Mouse (Mus musculus) midbrain, embryonic 13.5 days (tissue): ENCODE data around the gene Cbs. TPM values are rescaled to one million over a fixed set of nuclear protein-coding genes. Genes with fewer than 3 reads are reported as not detected.

ENCODE experiments used
- ATAC-seq: fragments of 200-750 bp; cut with Nextera tagmentation; 2 replicates; pipeline ENCODE4 v1.8.0; 2017; ENCODE audit warnings: mild to moderate bottlenecking, moderate TSS enrichment, moderate library complexity
- H3K27ac ChIP-seq: fragments of 300-500 bp; sonication (generic); 2 replicates; pipeline ENCODE4 v1.5.1; 2015; ENCODE audit warnings: inconsistent platforms, mild to moderate bottlenecking, moderate library complexity
- H3K27me3 ChIP-seq: fragments of 300-500 bp; sonication (generic); 2 replicates; pipeline ENCODE4 v1.6.1; 2015; ENCODE audit warnings: mild to moderate bottlenecking, inconsistent platforms
- H3K36me3 ChIP-seq: fragments of 300-500 bp; sonication (generic); 2 replicates; pipeline ENCODE4 v1.6.1; 2015; ENCODE audit warnings: mild to moderate bottlenecking, inconsistent platforms
- H3K4me1 ChIP-seq: fragments of 300-500 bp; sonication (generic); replicated peaks from 2 replicates; pipeline ENCODE4 v1.6.1; 2015; ENCODE audit warnings: inconsistent platforms
- H3K4me2 ChIP-seq: fragments of 300-500 bp; sonication (generic); replicated peaks from 2 replicates; pipeline ENCODE4 v1.6.1; 2015; ENCODE audit warnings: moderate library complexity, mild to moderate bottlenecking, inconsistent platforms
- H3K4me3 ChIP-seq: fragments of 300-500 bp; sonication (generic); replicated peaks from 2 replicates; pipeline ENCODE4 v1.5.1; 2015; ENCODE audit warnings: mild to moderate bottlenecking, inconsistent platforms
- H3K9ac ChIP-seq: fragments of 300-500 bp; sonication (generic); replicated peaks from 2 replicates; pipeline ENCODE4 v1.6.1; 2015; ENCODE audit warnings: mild to moderate bottlenecking, inconsistent platforms
- H3K9me3 ChIP-seq: fragments of 300-500 bp; sonication (generic); 2 replicates; pipeline ENCODE4 v1.6.1; 2016; ENCODE audit warnings: mild to moderate bottlenecking, inconsistent platforms
- WGBS: fragments of 180-500 bp; shearing (Covaris S2); methylation state at CpG from one replicate; pipeline ENCODE4 v1.1.7; 2015; 5-methylcytosine and 5-hydroxymethylcytosine counted together
- polyA plus RNA-seq: library from polyadenylated mRNA; unstranded; fragments of >200 nt; fragmentation: Nextera tagmentation; extraction: Ambion mirVana; gene quantifications from 2 replicates; pipeline ENCODE4 v1.2.1, GENCODE M21; 2015

Gene Cbs
- polyA plus RNA-seq, 1 experiment from 2014 or later: 3.3 TPM

GRCm38 (mm10) chr17:31576394-31577175 is 60.5 kb downstream of the Cbs start:
- 89% methylated on average over 10 of the region's 10 CpGs for WGBS
- H3K9me3 ChIP-seq: no peaks in the 10 kb centered on the region
- no peaks in the 10 kb centered on the region for H3K36me3 ChIP-seq
- H3K27ac ChIP-seq: no peak overlapping the region
- no peak overlapping the region for H3K4me2 ChIP-seq
- H3K4me1 ChIP-seq: peaks cover 19% of the 10 kb centered on the region
- no peak overlapping the region for H3K4me3 ChIP-seq
- H3K9ac ChIP-seq: no peak overlapping the region
- H3K27me3 ChIP-seq: no peaks in the 10 kb centered on the region
- ATAC-seq: no peak

GRCm38 (mm10) chr17:31574662-31575061 is 62.4 kb downstream of the Cbs start:
- 91% methylated on average over 7 of the region's 7 CpGs for WGBS
- H3K4me3 ChIP-seq: no peak overlapping the region
- H3K9me3 ChIP-seq: no peaks in the 10 kb centered on the region
- H3K27me3 ChIP-seq: no peaks in the 10 kb centered on the region
- peaks cover under 1% of the 10 kb centered on the region for H3K4me1 ChIP-seq
- H3K27ac ChIP-seq: no peak overlapping the region
- H3K9ac ChIP-seq: no peak overlapping the region
- no peaks in the 10 kb centered on the region for H3K36me3 ChIP-seq
- H3K4me2 ChIP-seq: no peak overlapping the region
- ATAC-seq: no peak

- H3K36me3 ChIP-seq: no peaks in the 10 kb centered on the region; the same call in 1 of the 2 replicates
- H3K9ac ChIP-seq: no peak overlapping the region
- 87% methylated on average over 5 of the region's 5 CpGs for WGBS
- no peak for ATAC-seq
- H3K27ac ChIP-seq: no peak overlapping the region
- H3K4me3 ChIP-seq: no peak overlapping the region
- H3K27me3 ChIP-seq: no peaks in the 10 kb centered on the region
- H3K4me2 ChIP-seq: no peak overlapping the region
- peaks cover 29% of the 10 kb centered on the region for H3K4me1 ChIP-seq
- H3K9me3 ChIP-seq: no peaks in the 10 kb centered on the region
Observed at GRCm38 (mm10) chr17:31571689-31572088, 65.3 kb downstream of the Cbs start.

GRCm38 (mm10) chr17:31570321-31570925 is 66.6 kb downstream of the Cbs start:
- no peak overlapping the region for H3K27ac ChIP-seq
- H3K9me3 ChIP-seq: no peaks in the 10 kb centered on the region
- H3K9ac ChIP-seq: no peak overlapping the region
- peaks cover 40% of the 10 kb centered on the region for H3K4me1 ChIP-seq
- no peak overlapping the region for H3K4me3 ChIP-seq
- no peaks in the 10 kb centered on the region for H3K27me3 ChIP-seq
- ATAC-seq: peak; percentile 70; the same call in 1 of the 2 replicates
- 90% methylated on average over 9 of the region's 9 CpGs for WGBS
- H3K4me2 ChIP-seq: no peak overlapping the region
- no peaks in the 10 kb centered on the region; the same call in 1 of the 2 replicates for H3K36me3 ChIP-seq

- Histone ChIP-seq H3K36me3 (no peaks in the 10 kb centered on the region; the same call in 1 of the 2 replicates), H3K27me3 (no peaks in the 10 kb centered on the region), H3K4me2 (no peak overlapping the region; the same call in 1 of the 2 replicates), H3K27ac (no peak overlapping the region), H3K4me1 (peaks cover 40% of the 10 kb centered on the region), H3K9me3 (no peaks in the 10 kb centered on the region), H3K9ac (no peak overlapping the region), H3K4me3 (no peak overlapping the region)
- 89% methylated on average over 1 of the region's 1 CpGs for WGBS
- ATAC-seq: no peak
Observed at GRCm38 (mm10) chr17:31569756-31570155, 67.3 kb downstream of the Cbs start.

- Histone ChIP-seq H3K27ac (no peak overlapping the region), H3K4me3 (peak overlapping the region; percentile 78)
Observed at GRCm38 (mm10) chr17:31566276-31566675, 70.8 kb downstream of the Cbs start.

GRCm38 (mm10) chr17:31565141-31566056 is 71.6 kb downstream of the Cbs start:
- Histone ChIP-seq H3K4me1 (peaks cover 46% of the 10 kb centered on the region), H3K27ac (peak overlapping the region; percentile 99), H3K27me3 (no peaks in the 10 kb centered on the region), H3K9me3 (no peaks in the 10 kb centered on the region), H3K36me3 (no peaks in the 10 kb centered on the region; the same call in 1 of the 2 replicates), H3K4me3 (peak overlapping the region; percentile 78), H3K9ac (peak overlapping the region; percentile 95), H3K4me2 (peak overlapping the region; percentile 84)
- under 1% methylated on average over 81 of the region's 88 CpGs for WGBS
- peak; percentile 72 for ATAC-seq

More at GRCm38 (mm10) chr17:31566276-31566675, 70.8 kb downstream of the Cbs start:
- WGBS: 62% methylated on average over 6 of the region's 6 CpGs
- H3K27me3 ChIP-seq: no peaks in the 10 kb centered on the region
- peaks cover 46% of the 10 kb centered on the region for H3K4me1 ChIP-seq
- H3K9ac ChIP-seq: peak overlapping the region; percentile 95
- no peak for ATAC-seq
- peak overlapping the region; percentile 84 for H3K4me2 ChIP-seq
- H3K9me3 ChIP-seq: no peaks in the 10 kb centered on the region
- no peaks in the 10 kb centered on the region; the same call in 1 of the 2 replicates for H3K36me3 ChIP-seq

- H3K9ac ChIP-seq: peak overlapping the region; percentile 95
- H3K4me2 ChIP-seq: peak overlapping the region; percentile 84
- no peaks in the 10 kb centered on the region for H3K9me3 ChIP-seq
- H3K4me1 ChIP-seq: peaks cover 46% of the 10 kb centered on the region
- no peaks in the 10 kb centered on the region for H3K27me3 ChIP-seq
- no peak for ATAC-seq
- peak overlapping the region; percentile 99 for H3K27ac ChIP-seq
- no peaks in the 10 kb centered on the region; the same call in 1 of the 2 replicates for H3K36me3 ChIP-seq
- WGBS: no CpG with 5 or more reads among the region's 44 CpGs
- H3K4me3 ChIP-seq: peak overlapping the region; percentile 78
Observed at GRCm38 (mm10) chr17:31564858-31565140, 72.2 kb downstream of the Cbs start.

GRCm38 (mm10) chr17:31564015-31564857 is 72.8 kb downstream of the Cbs start, which contains the start of gene Pknox1:
Gene Pknox1 (plus strand): TSS chr17:31564734.
- under 1% methylated on average over 40 of the region's 72 CpGs for WGBS
- Histone ChIP-seq H3K27ac (peak within 1 kb of the TSS; percentile 99), H3K4me3 (peak within 1 kb of the TSS; percentile 78), H3K27me3 (no peaks in the 10 kb centered on the region), H3K9me3 (no peaks in the 10 kb centered on the region), H3K36me3 (no peaks in the 10 kb centered on the region; the same call in 1 of the 2 replicates), H3K4me2 (peak within 1 kb of the TSS; percentile 84), H3K9ac (peak within 1 kb of the TSS; percentile 95), H3K4me1 (peaks cover 41% of the 10 kb centered on the region)
- peak; percentile 96 for ATAC-seq

GRCm38 (mm10) chr17:31563632-31564014 is 73.4 kb downstream of the Cbs start:
- WGBS: 20% methylated on average over 12 of the region's 12 CpGs
- peak overlapping the region; percentile 64 for H3K9ac ChIP-seq
- peak overlapping the region; percentile 93 for H3K27ac ChIP-seq
- ATAC-seq: peak; percentile 20
- no peaks in the 10 kb centered on the region for H3K9me3 ChIP-seq
- H3K36me3 ChIP-seq: no peaks in the 10 kb centered on the region; the same call in 1 of the 2 replicates
- H3K27me3 ChIP-seq: no peaks in the 10 kb centered on the region
- peaks cover 35% of the 10 kb centered on the region for H3K4me1 ChIP-seq
- H3K4me3 ChIP-seq: peak overlapping the region; percentile 39
- peak overlapping the region; percentile 59 for H3K4me2 ChIP-seq
